Mouse (Mus musculus) A20 (cell line): ENCODE data around the gene Dst.

Experiments used
- DNase-seq: peaks from one replicate; pipeline ENCODE4 v3.0.0-alpha.2; 2011; ENCODE audit warnings: low read depth, low spot score

Gene Dst

DNA sequence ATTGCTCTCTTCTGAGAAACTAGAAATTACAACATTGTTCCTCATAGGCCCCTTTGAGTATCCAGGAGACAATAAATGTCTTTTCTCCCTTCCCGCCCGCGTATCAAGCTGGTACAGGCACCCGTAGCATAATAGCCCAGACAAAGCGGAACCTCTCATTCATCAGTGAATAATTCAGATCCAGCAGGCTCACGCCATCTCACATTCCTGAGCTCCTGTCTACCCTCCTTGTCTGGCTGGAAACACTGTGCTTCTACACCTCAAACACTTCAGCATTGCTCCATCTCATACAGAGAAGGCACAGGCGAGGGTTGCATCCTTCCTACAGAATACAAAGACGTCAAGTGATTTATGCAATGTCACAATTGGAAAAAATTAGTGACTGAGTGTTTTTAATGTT is 23.8 kb downstream of the Dst start:
- no peak for DNase-seq

DNA sequence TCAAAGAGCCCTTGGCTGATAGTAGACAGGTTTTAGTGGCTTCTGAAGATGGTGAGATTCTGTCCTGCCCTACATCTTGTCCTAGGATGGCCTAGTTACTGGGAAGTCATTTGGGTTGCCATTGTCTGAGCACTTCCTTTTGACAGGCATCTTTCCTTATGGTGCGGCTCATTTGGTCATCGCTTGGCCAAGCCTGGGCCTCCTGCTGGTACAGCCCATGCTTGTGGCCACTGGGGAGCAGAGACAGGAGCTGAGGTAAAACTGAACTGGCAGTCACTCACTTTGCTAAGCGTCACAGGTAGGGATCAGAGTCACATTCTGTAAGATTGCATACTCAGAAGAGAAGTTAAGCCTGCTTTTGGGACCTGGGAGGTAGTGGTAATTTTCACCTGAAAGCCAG is 24.2 kb downstream of the Dst start:
- DNase-seq: no peak

DNA sequence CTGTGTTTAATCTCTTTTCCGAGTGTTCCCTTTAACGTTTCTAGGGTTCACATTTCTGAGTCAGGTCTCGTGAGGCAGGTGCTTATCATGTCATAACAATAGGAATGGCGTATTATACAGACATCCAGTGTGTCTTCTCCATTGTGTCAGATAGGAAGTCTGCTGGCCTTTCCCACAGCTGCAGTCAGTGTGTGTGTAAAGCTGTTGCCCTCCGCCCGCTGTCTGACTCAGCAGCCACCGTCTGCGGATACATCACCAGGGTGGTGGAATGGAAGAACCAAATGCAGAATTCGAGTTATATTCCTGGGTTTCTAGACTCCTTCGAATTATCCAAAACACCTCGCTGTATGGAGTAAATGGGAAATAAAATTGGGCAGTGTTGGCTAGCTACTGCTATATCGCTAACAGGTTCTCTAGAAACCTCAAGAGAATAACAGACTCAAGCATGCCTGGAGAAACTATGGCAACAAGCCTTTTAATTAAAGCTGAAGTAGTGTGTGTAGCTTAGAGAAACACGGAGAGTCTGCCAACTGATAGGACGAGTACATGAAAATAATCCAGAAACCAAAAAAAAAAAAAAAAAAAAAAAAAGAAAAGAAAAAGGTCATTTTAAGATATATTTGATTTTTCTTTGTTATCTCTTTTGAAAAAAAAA is 24.9 kb downstream of the Dst start:
- no peak for DNase-seq

DNA sequence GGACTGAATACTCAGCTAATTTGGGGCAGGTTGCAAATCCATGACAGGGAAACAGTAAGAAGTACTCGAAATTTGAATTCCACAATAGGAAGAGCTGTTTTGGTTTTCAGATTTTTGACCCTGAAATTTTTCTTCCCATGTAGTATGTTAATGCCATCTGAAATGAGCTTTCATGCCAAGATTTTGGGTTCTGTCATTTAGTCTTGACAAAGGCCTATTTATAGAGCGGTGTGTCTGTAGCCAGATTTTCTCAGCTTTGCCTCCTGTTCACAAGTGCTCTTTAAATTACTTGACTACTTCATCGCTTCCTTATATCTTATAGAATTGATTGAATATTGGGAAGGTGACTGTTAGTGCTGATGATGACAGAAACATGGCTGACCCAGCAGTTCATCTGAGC is 27.9 kb downstream of the Dst start:
- DNase-seq: no peak

DNA sequence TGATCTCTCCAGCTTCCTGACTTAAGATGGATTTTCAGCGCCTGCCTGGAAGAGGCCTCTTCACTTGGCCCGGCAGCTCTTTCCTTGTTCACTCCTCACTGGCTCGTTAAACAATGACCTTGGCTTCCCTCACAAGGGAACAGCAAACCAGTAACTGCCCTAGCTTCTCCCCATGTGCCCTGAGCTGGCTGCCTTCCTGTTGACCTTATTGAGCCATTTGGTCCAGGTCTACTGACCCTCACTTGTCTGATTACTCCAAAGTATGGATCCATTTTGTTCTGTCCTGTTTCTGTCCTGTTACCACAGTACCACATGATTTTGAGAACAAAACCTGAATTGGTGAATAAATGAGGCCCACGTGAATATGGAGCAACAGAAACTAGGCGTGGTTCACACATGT is 31.8 kb downstream of the Dst start:
- DNase-seq: no peak

DNA sequence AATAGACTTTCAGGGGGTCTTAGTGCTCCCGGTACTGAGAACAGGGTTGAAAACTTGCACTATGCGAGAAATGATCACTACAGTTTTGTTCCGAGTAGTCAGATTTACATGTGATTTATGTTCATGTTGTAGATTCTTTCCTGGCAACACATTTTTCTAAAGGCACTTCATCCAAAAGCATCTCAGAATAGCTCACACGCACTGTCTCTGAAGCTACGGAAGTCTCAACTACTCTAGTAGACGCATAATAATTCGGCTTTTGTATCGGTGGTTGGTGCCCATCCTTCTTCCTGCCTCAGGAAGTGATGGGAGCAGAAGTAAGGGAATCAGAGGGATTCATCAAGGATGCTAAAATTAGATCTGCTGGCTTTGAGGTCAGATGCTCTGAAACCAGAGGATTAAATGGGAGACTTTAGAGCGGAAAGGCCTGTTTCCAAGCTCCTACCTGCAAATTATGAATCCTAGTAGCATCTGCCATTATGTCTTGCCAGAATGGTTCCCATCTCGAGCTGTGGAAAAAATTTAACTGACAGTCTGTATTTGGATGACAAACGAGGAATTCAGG is 32.4 kb downstream of the Dst start:
- no peak for DNase-seq

DNA sequence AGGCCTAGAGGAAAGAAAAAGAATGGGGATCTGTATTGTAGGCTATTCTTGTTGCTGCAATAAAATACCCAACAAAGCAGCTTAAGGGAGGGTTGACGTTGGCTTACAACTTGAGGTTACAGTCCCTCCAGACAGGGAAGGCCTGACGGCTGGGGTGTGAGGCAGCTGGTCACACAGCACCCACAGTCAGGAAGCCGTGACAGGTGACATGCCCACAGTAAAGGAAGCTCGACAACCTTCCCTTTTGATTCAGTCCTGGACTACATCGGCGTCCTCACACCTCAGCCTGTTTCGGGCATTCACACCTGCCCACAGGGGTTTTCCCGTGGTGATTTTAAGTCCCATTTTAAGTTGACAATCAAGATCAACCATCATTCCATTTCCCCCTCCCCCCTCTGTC is 34.6 kb downstream of the Dst start:
- no peak for DNase-seq

DNA sequence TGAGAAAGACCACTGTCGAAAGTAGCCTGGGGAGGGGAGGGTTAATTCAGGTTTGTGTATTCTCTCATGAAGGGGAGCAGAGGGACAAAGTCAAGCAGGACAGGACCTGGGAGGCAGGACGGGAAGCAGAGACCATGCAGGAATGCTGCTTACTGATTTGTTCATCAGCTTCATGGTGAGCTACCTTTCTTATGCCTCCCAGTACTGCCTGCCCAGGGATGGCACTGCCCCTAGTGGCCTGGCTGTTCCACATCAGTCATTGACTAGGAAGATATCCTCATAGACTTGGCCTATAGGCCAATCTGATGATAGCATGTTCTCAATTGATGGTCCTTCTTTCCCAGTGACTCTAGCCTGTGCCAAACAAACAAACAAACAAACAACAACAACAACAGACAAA is 35.9 kb downstream of the Dst start:
- DNase-seq: no peak

DNA sequence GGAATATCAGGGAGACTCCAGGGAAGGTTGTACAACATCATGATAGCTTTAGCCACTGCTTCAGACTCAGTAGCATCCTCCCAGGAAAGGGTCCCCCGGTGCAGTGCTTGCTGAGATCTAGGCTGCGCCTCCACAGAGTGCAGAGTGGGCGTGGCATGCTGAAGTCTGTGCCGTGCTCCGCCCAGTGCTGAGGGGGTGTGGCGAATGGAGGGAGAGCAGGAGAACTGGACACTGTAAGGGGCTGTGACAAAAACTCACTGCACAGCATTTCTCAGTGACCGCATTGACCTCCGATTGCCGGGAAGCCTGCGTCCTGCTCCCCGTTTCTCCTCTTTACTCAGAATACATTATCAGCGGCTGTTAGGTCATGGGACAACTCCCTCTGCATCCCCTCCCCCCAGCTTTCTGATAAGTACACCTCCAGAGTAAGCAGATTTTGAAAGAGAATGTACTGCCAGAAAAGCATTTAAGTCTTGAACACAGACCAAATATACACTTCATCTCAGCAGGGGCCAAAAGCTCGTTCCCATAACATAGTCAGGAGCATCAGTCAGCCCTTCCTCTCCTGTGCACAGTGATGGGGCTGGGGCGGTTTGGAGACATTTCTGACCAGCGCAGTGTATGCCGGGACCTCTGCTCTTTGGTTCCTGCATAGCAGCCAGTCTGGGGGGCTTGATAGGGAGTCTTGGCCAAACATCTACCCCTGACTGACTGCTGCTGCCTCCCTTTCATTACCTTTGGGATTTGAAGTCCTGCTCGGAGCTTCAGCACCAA is 37.1 kb downstream of the Dst start:
- DNase-seq: no peak

DNA sequence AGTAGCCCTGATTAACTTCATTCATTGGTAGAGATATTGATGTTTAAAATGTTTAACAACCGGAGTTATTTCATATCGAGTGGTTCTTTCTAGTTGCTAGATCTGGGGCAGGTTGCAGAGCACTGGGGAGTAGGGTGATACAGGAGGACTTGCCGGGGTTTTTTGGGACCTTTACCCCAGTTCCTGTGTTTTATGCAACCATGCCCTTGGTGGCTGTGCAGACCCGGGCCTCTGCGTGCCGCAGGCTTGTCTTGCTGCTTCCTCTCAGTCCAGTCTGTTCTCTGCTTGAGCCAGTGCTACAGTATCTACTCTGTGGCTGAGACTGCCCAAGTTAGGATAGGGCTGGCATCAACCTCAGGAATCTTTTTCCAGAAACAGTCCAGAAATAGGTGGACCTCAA is 37.7 kb downstream of the Dst start:
- no peak for DNase-seq

DNA sequence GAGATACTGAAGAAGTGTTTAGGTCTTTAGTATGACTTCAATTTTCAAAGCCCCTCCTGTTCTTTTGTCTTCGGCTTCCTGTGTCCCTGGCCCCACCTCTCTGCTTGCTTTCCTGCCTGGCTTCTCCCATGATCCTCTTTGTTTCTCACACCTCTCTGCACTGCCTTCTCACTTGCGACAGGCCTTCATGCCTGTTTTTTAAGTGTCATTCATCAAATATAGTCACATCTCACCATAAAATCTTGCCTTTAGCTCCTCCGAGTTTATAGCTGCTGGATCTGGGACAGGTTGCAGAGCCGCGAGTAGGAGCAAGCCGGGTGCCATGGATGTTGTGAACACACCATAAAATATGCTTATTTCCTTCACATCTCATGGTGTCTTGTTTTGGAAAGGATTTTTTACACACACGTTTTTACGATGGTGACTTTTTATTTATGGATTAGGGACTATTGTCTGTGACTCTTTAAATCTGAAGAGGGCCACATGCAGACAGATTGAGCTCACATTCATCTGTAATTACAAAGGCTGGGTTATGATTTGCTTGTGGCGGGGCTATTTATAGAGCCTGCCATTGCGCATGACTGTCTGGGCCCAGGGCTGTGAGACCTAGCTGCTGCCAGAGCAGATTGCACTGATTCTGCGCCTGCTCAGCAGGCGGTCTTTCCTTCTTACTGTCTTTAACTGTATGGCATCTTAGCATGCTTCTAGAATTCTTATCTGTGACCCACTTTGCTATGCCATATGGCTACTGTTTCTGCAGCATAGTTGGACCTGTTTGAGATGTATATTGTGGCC is 38.8 kb downstream of the Dst start:
- no peak for DNase-seq

DNA sequence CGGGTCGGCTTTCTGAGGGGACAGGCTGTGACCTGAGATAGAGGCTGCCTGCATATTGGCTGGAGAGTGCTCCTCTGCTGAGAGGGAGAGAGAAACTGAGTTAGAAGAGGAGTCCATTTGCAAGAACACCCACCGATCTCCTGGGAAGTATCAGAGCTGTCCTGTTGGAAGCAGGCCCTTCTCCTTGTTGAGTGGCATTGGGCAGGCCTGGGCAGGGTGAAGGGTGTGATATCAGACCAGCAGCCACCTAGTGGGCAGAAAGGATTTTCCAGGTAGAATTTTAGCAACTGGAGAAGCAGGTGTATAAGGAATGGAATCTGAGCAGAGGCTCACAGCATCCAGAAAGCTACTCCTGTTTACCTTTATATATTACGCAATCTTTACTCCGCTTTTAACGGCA is 39.8 kb downstream of the Dst start:
- DNase-seq: no peak

DNA sequence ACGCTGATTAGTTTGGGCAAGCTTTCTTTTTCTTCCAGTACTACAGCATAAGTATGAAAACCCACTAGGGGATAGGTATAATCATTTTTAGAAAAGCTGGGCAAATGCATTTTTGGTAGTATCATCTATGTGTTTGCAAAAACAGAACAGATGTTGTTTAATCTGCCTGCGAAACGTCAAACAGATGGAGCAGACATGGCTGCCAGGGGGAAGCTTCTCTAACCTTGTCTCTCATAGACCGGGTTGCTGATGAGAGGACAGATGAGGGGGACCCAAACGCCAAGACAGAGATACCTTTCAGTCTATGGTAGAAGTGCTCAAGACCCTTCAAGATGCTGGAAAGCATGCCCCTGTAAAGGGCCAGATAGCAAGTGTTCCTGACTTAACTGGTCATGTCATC is 40.5 kb downstream of the Dst start:
- DNase-seq: no peak

DNA sequence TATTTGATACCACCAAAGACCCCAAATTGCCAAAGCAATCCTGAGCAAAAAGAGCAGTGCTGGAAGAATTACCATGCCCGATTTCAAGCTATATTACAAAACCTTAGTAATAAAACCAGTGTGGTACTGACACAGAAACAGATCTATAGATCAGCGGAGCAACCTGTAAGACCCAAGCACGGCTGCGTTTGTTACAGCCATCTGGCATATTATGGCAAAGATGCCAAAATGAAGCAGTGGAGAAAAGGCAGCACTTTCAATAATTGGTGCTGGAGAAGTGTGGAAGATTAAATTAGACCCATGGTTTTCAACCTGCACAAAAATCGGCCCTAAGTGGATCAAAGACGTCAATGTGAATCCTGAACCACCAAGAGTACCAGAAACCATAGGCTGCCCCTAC is 47.6 kb downstream of the Dst start:
- DNase-seq: no peak

DNA sequence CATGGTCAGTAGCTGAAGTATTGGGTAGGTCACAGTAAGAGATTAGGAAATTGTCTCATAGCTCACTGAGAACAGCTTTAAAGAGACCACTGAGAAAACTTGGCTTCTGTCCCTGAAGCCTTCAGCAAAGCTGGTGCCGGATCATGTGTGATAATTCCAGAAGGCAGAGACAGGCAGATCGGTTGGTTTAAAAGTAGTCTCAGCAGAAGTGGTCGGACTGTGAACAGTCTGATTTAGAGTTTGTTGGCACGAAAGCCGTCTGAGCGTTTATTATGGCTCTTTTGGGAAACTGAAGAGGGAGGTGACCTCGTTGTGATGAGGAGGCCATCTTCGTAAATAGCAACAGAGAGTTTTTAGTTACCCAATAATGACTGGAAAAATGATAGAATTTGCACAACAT is 52.4 kb downstream of the Dst start:
- no peak for DNase-seq

DNA sequence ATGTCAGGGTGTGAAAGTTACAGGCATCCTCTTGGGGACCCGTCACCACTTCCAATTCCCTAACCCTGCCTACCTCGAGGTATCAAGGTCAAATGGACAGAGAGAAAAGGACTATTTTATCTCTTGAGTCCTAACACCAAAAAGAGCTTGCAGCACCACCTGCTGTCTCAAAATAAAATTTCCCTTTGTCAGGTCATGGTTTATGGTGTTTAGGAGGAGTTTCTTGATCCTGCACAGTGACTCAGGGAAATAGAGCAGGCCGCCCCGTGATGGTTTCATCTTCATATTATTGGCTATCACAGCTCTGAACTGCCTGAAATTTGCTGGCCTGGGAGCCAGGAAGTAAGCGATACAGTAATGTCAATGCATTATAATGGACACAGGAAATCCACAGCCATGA is 56.6 kb downstream of the Dst start:
- peak; percentile 47 for DNase-seq

DNA sequence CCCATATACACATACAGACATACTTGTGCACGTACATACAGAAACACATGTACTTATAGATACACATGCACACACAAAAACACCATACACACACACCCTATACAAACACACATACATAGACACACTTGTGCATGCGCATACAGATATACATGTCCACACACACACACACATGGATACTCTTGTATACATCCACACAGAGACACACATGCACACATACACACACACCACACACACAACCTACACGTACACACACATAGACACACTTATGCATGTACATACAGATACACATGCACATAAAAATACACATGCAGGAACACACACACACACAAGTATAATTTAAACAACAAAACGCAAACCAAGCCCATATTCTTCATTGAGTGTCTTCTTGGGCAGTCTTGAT is 57.8 kb downstream of the Dst start:
- no peak for DNase-seq

DNA sequence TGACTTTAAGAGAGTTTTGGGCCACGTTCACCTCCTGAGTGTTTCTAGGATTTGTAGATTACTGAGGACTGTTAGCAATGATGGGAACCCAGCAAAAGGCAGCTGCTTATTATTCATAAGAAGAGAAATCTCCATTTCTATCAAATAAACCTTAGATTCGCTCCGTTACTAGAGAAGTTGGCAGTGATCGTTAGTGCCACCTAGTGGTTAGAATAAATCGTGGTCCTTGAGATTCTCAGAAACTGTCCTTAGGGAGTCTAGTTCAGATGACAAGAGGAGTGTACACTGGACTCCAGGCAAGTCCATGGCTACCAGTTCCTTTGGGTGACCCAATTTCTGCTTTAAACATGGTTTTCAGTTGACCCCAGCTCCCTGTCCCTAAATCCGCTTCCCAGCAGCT is 58.3 kb downstream of the Dst start:
- DNase-seq: peak; percentile 52

DNA sequence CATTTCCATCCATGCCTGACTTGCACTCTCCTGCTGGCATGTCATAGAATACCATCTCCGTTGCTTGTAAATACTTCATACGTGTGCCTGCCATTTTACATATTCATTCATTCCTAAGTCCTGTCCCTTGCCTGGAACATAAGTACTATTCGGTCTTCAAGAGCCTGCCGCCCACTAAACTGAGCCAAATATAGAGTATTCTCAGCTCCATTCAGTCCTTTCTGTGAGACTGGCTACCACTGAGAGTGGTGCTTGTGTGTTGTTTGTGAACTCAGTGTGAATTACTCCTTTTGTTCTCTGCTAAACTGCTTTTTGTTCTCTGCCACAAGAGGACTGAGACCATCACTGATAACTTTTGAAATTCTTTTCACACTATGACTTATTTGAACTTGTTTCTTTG is 59.2 kb downstream of the Dst start:
- no peak for DNase-seq

DNA sequence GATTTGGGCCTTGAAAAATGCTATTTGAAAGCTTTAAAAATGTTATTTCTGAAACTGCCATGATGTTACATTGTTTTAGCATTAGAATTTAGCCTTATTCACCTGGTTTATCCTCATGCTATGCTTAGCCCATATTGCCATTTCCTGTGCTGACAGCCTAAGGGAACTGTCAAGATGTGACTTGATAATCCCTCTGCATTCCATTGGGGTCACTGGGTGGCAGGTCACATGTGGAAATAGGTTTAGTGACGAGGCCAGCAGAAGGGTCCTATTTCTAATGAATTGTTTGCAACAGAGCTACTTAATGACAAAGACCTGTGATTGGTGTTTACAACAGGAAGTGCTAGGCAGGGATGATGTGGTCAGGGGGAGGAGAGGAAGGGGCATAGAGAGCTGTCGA is 61.9 kb downstream of the Dst start:
- DNase-seq: no peak

DNA sequence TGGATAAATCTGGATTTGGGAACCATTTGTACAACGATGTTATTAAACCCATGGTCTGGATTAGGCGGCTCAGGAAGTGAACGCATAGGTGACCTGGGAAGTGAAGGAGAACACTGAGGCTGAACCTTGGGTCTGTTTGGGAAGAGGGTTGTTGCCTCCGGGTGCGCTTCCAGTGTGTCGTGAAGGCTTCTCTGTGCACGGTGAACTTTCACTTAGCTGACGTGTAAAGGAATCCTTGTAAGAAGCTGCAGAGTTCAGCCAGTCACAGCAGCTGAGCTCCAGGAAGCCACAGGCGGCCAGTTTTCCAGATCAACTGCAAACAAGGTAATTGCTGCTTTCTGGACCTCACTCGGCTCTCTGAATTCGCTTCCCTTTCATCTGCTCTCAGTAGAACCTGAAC is 66.4 kb downstream of the Dst start:
- DNase-seq: no peak

DNA sequence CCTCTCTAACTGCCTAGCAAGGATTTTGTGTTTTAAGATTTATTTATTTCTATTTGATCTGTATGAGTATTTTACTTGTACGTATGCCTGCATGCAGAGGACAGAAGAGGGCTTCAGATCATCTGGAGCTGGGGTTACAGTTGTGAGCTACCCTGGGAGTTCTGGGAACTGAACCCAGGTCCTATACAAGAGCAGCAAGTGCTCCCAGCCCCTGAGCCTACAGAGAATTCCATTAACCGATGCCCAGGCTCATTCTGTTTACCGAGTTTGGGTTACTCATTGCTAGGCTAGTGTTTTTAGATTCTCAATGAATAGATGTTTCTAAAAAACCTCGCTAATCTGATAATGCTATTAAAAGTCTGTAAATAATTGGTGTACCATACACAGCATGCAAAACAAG is 67.3 kb downstream of the Dst start:
- DNase-seq: no peak

DNA sequence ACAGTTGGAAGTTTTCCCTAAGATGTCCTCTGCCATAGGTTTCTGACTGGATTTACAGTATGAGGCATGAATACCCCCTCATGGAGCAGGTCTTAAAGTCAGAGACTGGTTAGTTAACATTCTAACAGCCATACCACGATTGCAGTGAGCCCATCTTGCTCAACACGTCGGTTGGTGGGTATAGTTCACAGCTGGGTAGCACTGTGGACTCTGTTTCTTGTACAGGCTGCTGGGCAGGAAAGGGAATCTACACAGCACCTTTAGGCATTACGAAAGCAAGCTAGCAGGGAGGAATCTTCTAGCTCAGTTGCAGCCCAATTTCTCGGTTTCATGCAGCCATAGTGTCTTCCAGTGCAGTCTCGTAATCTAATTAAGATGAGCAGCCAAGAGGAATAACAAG is 69.8 kb downstream of the Dst start:
- no peak for DNase-seq
